Mouse (Mus musculus) midbrain, embryonic 13.5 days (tissue): ENCODE results near the gene Ambra1. TPM values are rescaled to one million over a fixed set of nuclear protein-coding genes. Genes with fewer than 3 reads are reported as not detected.
A peak's percentile ranks its signal among the peaks of the same experiment; 100 is the strongest.

ENCODE experiments used
- ATAC-seq: fragments of 200-750 bp; cut with Nextera tagmentation; 2 replicates; pipeline ENCODE4 v1.8.0; 2017; ENCODE audit warnings: mild to moderate bottlenecking, moderate TSS enrichment, moderate library complexity
- H3K27ac ChIP-seq: fragments of 300-500 bp; sonication (generic); 2 replicates; pipeline ENCODE4 v1.5.1; 2015; ENCODE audit warnings: inconsistent platforms, mild to moderate bottlenecking, moderate library complexity
- H3K27me3 ChIP-seq: fragments of 300-500 bp; sonication (generic); 2 replicates; pipeline ENCODE4 v1.6.1; 2015; ENCODE audit warnings: mild to moderate bottlenecking, inconsistent platforms
- H3K36me3 ChIP-seq: fragments of 300-500 bp; sonication (generic); 2 replicates; pipeline ENCODE4 v1.6.1; 2015; ENCODE audit warnings: mild to moderate bottlenecking, inconsistent platforms
- H3K4me1 ChIP-seq: fragments of 300-500 bp; sonication (generic); replicated peaks from 2 replicates; pipeline ENCODE4 v1.6.1; 2015; ENCODE audit warnings: inconsistent platforms
- H3K4me2 ChIP-seq: fragments of 300-500 bp; sonication (generic); replicated peaks from 2 replicates; pipeline ENCODE4 v1.6.1; 2015; ENCODE audit warnings: moderate library complexity, mild to moderate bottlenecking, inconsistent platforms
- H3K4me3 ChIP-seq: fragments of 300-500 bp; sonication (generic); replicated peaks from 2 replicates; pipeline ENCODE4 v1.5.1; 2015; ENCODE audit warnings: mild to moderate bottlenecking, inconsistent platforms
- H3K9ac ChIP-seq: fragments of 300-500 bp; sonication (generic); replicated peaks from 2 replicates; pipeline ENCODE4 v1.6.1; 2015; ENCODE audit warnings: mild to moderate bottlenecking, inconsistent platforms
- H3K9me3 ChIP-seq: fragments of 300-500 bp; sonication (generic); 2 replicates; pipeline ENCODE4 v1.6.1; 2016; ENCODE audit warnings: mild to moderate bottlenecking, inconsistent platforms
- WGBS: fragments of 180-500 bp; shearing (Covaris S2); methylation state at CpG from one replicate; pipeline ENCODE4 v1.1.7; 2015; 5-methylcytosine and 5-hydroxymethylcytosine counted together
- microRNA-seq: library from miRNA; unstranded; fragments of <30 nt; microRNA quantifications from one replicate; pipeline ENCODE4, GENCODE M21; 2016
- polyA plus RNA-seq: library from polyadenylated mRNA; unstranded; fragments of >200 nt; fragmentation: Nextera tagmentation; extraction: Ambion mirVana; gene quantifications from 2 replicates; pipeline ENCODE4 v1.2.1, GENCODE M21; 2015

Ambra1 gene
- polyA plus RNA-seq, 1 experiment from 2014 or later, result 26.2 TPM

DNA sequence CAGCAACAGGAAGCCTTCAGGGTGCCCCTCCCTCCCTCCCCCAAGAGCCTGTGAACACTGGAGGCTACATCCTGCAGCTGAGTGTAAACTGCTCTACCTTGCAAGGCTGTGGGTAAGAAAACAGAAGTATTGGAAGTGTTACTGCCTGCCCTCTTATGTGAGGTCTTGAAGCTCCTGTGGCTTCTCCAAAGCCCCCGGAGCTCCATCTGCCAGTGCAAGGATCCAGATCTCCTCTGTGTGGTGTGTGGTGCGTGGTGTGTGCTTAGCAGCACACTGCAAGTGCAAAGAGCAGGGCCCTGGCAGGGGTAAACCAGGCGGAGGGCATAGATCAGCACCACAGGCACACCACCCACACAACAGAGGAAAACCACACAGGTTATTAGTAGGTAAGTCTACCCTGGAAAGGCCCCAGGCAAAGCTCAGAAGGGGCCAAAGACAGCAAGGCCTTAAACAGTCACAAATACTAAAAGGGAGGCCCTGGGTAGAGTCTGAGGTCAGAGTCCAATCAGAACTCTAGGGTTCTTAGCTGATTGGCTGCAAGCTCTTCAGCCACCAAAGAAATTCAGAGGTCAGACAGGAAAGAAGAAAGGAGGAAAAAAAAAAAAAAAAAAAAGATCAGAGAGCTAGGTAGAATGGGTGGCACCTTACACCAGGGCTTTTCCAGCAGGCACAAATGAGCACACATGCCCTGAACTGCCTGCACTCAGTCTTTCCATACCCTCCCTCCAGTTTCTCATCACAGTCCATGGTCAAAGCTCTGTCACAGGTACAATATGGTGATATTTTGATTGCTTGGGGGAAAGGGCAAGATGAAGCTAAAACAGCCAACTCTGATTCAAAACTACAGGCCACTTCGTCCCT, 232.2 kb downstream of the Ambra1 start:
- no peak for ATAC-seq
- H3K4me2 ChIP-seq, result peak overlapping the region; percentile 91
- 79% methylated on average over 4 of the region's 4 CpGs for WGBS
- H3K27me3 ChIP-seq, result peaks cover 22% of the 10 kb centered on the region
- H3K4me1 ChIP-seq, result peaks cover 49% of the 10 kb centered on the region
- peak overlapping the region; percentile 86 for H3K4me3 ChIP-seq
- no peaks in the 10 kb centered on the region for H3K9me3 ChIP-seq
- no peaks in the 10 kb centered on the region for H3K36me3 ChIP-seq
- no peak overlapping the region for H3K27ac ChIP-seq
- H3K9ac ChIP-seq, result peak overlapping the region; percentile 91

GRCm38 (mm10) chr2:91962864-91963401, 233.0 kb downstream of the Ambra1 start:
- peak overlapping the region; percentile 86 for H3K4me3 ChIP-seq
- peaks cover 22% of the 10 kb centered on the region for H3K27me3 ChIP-seq
- no peaks in the 10 kb centered on the region for H3K9me3 ChIP-seq
- peak overlapping the region; percentile 91 for H3K4me2 ChIP-seq
- peaks cover 41% of the 10 kb centered on the region for H3K4me1 ChIP-seq
- H3K27ac ChIP-seq, result peak overlapping the region; percentile 82
- H3K36me3 ChIP-seq, result no peaks in the 10 kb centered on the region
- H3K9ac ChIP-seq, result peak overlapping the region; percentile 91
- peak; percentile 69; the same call in 1 of the 2 replicates for ATAC-seq
- WGBS, result under 1% methylated on average over 37 of the region's 39 CpGs

- Histone ChIP-seq H3K9me3 (no peaks in the 10 kb centered on the region), H3K9ac (peak overlapping the region; percentile 91), H3K27ac (peak overlapping the region; percentile 82), H3K36me3 (no peaks in the 10 kb centered on the region), H3K4me1 (peaks cover 39% of the 10 kb centered on the region), H3K27me3 (peaks cover 22% of the 10 kb centered on the region), H3K4me3 (peak overlapping the region; percentile 86), H3K4me2 (peak overlapping the region; percentile 91)
- WGBS, result under 1% methylated on average over 49 of the region's 57 CpGs
- peak; percentile 96 for ATAC-seq
Measured at GRCm38 (mm10) chr2:91963443-91963932, 233.6 kb downstream of the Ambra1 start.

DNA sequence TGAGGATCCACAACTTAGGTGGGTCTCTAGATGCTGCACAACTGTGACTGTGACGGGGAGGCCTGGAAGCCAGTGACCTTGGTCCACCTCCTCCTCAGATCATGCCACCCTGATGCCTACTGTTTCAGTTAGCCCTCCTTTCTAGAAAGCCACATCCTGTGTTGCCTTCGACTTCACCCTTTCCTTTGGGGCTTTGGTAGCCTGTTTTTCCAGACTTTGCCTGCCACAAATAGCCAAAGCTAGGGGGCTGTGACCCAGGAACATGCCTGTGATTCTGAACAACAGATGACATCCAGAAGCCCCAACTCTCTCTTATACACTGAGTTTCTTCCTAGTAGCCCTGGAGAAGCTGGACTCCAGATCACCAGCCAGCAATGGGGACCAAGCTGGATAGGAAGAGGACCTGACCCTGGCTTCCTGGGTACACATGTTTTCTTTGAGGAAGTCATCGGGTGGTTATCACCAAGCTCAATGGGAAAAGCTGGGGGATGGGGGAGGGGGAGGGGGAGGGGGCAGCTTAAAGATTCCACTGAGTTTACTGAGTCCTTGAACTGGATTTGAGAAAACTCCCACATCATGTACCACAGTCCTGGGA, 234.8 kb downstream of the Ambra1 start:
- Histone ChIP-seq H3K4me3 (no peak overlapping the region), H3K9me3 (no peaks in the 10 kb centered on the region), H3K36me3 (no peaks in the 10 kb centered on the region), H3K4me2 (no peak overlapping the region), H3K4me1 (peaks cover 29% of the 10 kb centered on the region), H3K9ac (no peak overlapping the region), H3K27me3 (peaks cover 28% of the 10 kb centered on the region), H3K27ac (no peak overlapping the region)
- 78% methylated on average over 3 of the region's 3 CpGs for WGBS
- no peak for ATAC-seq

- Histone ChIP-seq H3K4me1 (peaks cover 23% of the 10 kb centered on the region), H3K27me3 (peaks cover 28% of the 10 kb centered on the region), H3K4me2 (no peak overlapping the region), H3K36me3 (no peaks in the 10 kb centered on the region), H3K9me3 (no peaks in the 10 kb centered on the region), H3K4me3 (no peak overlapping the region), H3K9ac (no peak overlapping the region; the same call in 1 of the 2 replicates), H3K27ac (0 out of 2 replicates have a peak overlapping the region, but pooled peaks have one; percentile 11)
- no peak for ATAC-seq
- WGBS, result 17% methylated on average over 20 of the region's 20 CpGs
Measured at GRCm38 (mm10) chr2:91965417-91965816, 235.5 kb downstream of the Ambra1 start.

DNA sequence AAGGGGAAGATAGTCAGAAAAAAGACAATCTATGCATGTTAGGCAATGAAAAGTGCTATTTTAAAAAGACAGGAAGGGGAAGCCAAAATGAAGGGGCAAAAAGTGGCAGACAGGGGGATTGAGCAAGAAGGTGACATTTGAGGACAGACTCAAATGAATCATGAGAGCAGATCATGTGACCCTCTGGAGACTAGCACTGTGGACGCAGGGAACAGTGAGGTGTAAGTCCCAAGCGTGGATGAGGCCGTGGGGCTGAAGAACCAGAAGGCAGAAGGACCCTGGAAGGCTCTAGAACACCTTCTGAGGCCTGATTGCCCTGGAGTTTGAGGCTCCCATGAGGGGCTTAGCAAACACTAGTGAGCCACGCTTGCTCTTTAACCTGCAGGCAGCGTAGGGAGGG, 236.4 kb downstream of the Ambra1 start:
- no peaks in the 10 kb centered on the region for H3K36me3 ChIP-seq
- no peak overlapping the region for H3K9ac ChIP-seq
- no peak overlapping the region for H3K4me2 ChIP-seq
- no peak for ATAC-seq
- 76% methylated on average over 5 of the region's 5 CpGs for WGBS
- peaks cover 31% of the 10 kb centered on the region for H3K27me3 ChIP-seq
- no peak overlapping the region for H3K4me3 ChIP-seq
- H3K4me1 ChIP-seq, result peaks cover 29% of the 10 kb centered on the region
- no peaks in the 10 kb centered on the region for H3K9me3 ChIP-seq
- no peak overlapping the region for H3K27ac ChIP-seq

GRCm38 (mm10) chr2:91967962-91968361, 238.0 kb downstream of the Ambra1 start:
- Histone ChIP-seq H3K4me3 (no peak overlapping the region), H3K4me1 (peaks cover 28% of the 10 kb centered on the region), H3K4me2 (no peak overlapping the region), H3K36me3 (no peaks in the 10 kb centered on the region), H3K9me3 (no peaks in the 10 kb centered on the region), H3K27ac (no peak overlapping the region), H3K9ac (no peak overlapping the region; the same call in 1 of the 2 replicates), H3K27me3 (peaks cover 45% of the 10 kb centered on the region)
- WGBS, result 72% methylated on average over 11 of the region's 11 CpGs
- no peak for ATAC-seq

Small RNAs within 50 kb of the gene (microRNA-seq; reads per million reads assigned to microRNA genes)
- not detected for gene Mir6999

Other genes with a start within 250 kb of the Ambra1 start
- 149 and 153 TPM in 2 replicates for gene Ckap5, start 203.4 kb upstream of the Ambra1 start, polyA plus RNA-seq
- gene F2, start 93.7 kb upstream of the Ambra1 start, polyA plus RNA-seq, result 0.32 TPM in 1 of 2 replicates, not detected in the other
- gene Zfp408, start 80.3 kb upstream of the Ambra1 start, polyA plus RNA-seq, result 14.0 and 14.6 TPM in 2 replicates
- gene Arhgap1, start 80.3 kb upstream of the Ambra1 start, polyA plus RNA-seq, result 89.0 and 90.4 TPM in 2 replicates
- 38.0 and 38.6 TPM in 2 replicates for gene Atg13, start 19.6 kb upstream of the Ambra1 start, polyA plus RNA-seq
- 25.0 and 26.2 TPM in 2 replicates for gene Harbi1, start 19.3 kb upstream of the Ambra1 start, polyA plus RNA-seq
- 0.36 and 0.54 TPM in 2 replicates for gene Chrm4, start 197.1 kb downstream of the Ambra1 start, polyA plus RNA-seq
- 322 and 354 TPM in 2 replicates for gene Mdk, start 202.2 kb downstream of the Ambra1 start, polyA plus RNA-seq
- gene Gm9821, start 215.6 kb downstream of the Ambra1 start, polyA plus RNA-seq, result 0.38 TPM in 1 of 2 replicates, not detected in the other
- gene Dgkz, start 245.7 kb downstream of the Ambra1 start, polyA plus RNA-seq, result 21.4 and 26.4 TPM in 2 replicates